Mouse (Mus musculus) intestine, embryonic 14.5 days (tissue): Measurements from ENCODE around the gene Utp11. TPM values are rescaled to one million over a fixed set of nuclear protein-coding genes. Genes with fewer than 3 reads are reported as not detected.
A peak's percentile ranks its signal among the peaks of the same experiment; 100 is the strongest.
"Not testable (repeated sequence)": the region's sequence is repeated elsewhere in the genome, so short reads cannot be mapped to it uniquely, and the experiment has no call there.

Experiments
- ATAC-seq: fragments of 200-750 bp; cut with Nextera tagmentation; replicated peaks from 2 replicates; pipeline ENCODE4 v1.8.0; 2017; ENCODE audit warnings: low read depth, moderate number of reproducible peaks, moderate TSS enrichment, moderate library complexity; ENCODE audit not compliant: low FRiP score, low TSS enrichment
- DNase-seq: peaks from one replicate; pipeline ENCODE4 v3.0.0-alpha.2; 2018; ENCODE audit warnings: low spot score
- H3K27ac ChIP-seq: fragments of 300-500 bp; sonication (generic); 2 replicates; pipeline ENCODE4 v1.5.1; 2014; ENCODE audit warnings: low read depth, mild to moderate bottlenecking, control low read depth
- H3K27me3 ChIP-seq: fragments of 300-500 bp; sonication (generic); replicated peaks from 2 replicates; pipeline ENCODE4 v1.6.1; 2014; ENCODE audit warnings: low read length, control low read depth; ENCODE audit not compliant: control insufficient read depth, insufficient read depth
- H3K36me3 ChIP-seq: fragments of 300-500 bp; sonication (generic); 2 replicates; pipeline ENCODE4 v1.6.1; 2014; ENCODE audit warnings: low read length, control low read depth; ENCODE audit not compliant: control insufficient read depth, insufficient read depth
- H3K4me1 ChIP-seq: fragments of 300-500 bp; sonication (generic); replicated peaks from 2 replicates; pipeline ENCODE4 v1.6.1; 2014; ENCODE audit warnings: low read length, control low read depth, mixed read lengths; ENCODE audit not compliant: control insufficient read depth, insufficient read depth
- H3K4me2 ChIP-seq: fragments of 300-500 bp; sonication (generic); 2 replicates; pipeline ENCODE4 v1.6.1; 2014; ENCODE audit warnings: low read length
- H3K4me3 ChIP-seq: fragments of 300-500 bp; sonication (generic); 2 replicates; pipeline ENCODE4 v1.5.1; 2014; ENCODE audit warnings: low read depth, low read length, control low read depth, mixed read lengths
- H3K9ac ChIP-seq: fragments of 300-500 bp; sonication (generic); 2 replicates; pipeline ENCODE4 v1.6.1; 2014; ENCODE audit warnings: mild to moderate bottlenecking, low read length
- H3K9me3 ChIP-seq: fragments of 300-500 bp; sonication (generic); 2 replicates; pipeline ENCODE4 v1.6.1; 2016; ENCODE audit warnings: low read length, control low read depth; ENCODE audit not compliant: control insufficient read depth
- WGBS: fragments of 180-500 bp; shearing (Covaris S2); extraction: QIAGEN DNeasy Blood & Tissue Kit; methylation state at CpG from one replicate; pipeline ENCODE4 v1.1.7; 2014; 5-methylcytosine and 5-hydroxymethylcytosine counted together
- polyA plus RNA-seq: library from polyadenylated mRNA; unstranded; fragments of >200 nt; fragmentation: Nextera tagmentation; extraction: Ambion mirVana; gene quantifications from 2 replicates; pipeline ENCODE4 v1.2.1, GENCODE M21; 2014

Gene Utp11
- polyA plus RNA-seq, 1 experiment from 2014 or later, result 57.6 TPM

- Histone ChIP-seq H3K4me1 (peaks cover 45% of the 10 kb centered on the region), H3K36me3 (peaks cover 20% of the 10 kb centered on the region), H3K27ac (peak overlapping the region; percentile 95)
- H3K9me3 ChIP-seq, H3K9ac ChIP-seq, H3K4me2 ChIP-seq, ATAC-seq, H3K27me3 ChIP-seq, DNase-seq, H3K4me3 ChIP-seq: not testable (repeated sequence)
- WGBS, result 88% methylated on average over 24 of the region's 25 CpGs
Observed at GRCm38 (mm10) chr4:124707381-124708199, 14.2 kb upstream of the Utp11 start.

DNA sequence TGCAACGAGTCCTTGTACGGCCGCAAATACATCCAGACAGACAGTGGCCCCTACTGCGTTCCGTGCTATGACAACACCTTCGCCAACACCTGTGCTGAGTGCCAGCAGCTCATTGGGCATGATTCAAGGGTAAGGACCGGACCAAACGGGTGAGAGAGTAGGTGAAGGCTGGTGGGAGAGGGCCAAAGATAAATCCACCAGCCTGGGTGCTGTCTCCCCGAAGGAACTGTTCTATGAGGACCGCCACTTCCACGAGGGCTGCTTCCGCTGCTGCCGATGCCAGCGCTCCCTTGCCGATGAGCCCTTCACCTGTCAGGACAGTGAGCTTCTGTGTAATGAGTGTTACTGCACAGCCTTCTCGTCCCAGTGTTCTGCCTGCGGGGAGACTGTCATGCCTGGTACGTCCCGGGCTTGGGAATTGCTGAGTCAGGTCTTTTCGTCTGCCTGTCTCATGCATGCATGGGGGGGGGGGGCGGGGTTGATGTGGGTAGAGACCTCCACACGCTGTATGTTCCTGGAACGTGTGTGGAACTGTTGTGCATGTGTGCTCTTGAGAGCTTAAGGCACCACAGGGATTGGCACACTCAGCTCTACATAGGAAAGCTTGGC is 12.4 kb upstream of the Utp11 start:
- no peak for DNase-seq
- Histone ChIP-seq H3K9me3 (no peaks in the 10 kb centered on the region), H3K4me1 (peaks cover 55% of the 10 kb centered on the region), H3K27me3 (no peaks in the 10 kb centered on the region), H3K27ac (peak overlapping the region; percentile 79), H3K36me3 (peaks cover 20% of the 10 kb centered on the region), H3K4me3 (no peak overlapping the region), H3K4me2 (no peak overlapping the region), H3K9ac (no peak overlapping the region)
- no peak for ATAC-seq
- 85% methylated on average over 23 of the region's 23 CpGs for WGBS

DNA sequence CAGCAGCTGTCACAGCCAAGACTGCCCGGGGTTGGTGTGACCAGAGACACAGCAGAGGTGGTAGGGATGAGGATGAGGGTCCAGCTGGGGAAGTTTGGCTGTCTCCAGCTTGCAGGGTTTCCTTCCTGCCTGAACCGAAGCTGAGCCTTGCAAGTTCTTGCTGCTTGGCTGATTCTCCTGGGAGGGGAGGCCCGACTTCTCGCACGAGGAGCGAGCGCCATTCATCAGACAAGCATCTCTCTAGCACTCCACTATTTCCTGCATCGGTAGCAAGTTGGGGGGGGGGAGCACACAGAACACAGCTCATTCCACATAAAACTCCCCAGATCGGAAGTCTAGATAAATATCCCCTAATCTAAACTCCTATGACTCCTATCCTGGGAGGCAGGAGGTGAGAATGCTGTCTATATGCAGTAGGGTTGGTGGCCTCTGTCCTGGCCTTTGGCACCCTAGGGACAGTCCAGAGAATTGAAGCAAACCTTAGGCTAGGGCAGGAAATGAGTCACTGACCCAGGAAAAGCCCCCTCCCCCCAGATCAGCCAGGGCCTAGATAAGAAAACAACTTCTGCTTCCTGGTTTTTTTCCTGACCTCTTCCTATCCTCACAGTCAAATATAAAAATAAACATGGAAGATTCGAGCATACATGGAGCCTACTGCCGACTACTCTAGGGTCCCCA is 11.5 kb upstream of the Utp11 start:
- Histone ChIP-seq H3K9me3 (no peaks in the 10 kb centered on the region), H3K27ac (peak overlapping the region; percentile 79), H3K4me1 (peaks cover 52% of the 10 kb centered on the region), H3K36me3 (peaks cover 20% of the 10 kb centered on the region), H3K9ac (peak overlapping the region; percentile 1; the same call in 1 of the 2 replicates), H3K4me3 (0 out of 2 replicates have a peak overlapping the region, but pooled peaks have one; percentile 3), H3K4me2 (peak overlapping the region; percentile 52), H3K27me3 (no peaks in the 10 kb centered on the region)
- 12% methylated on average over 11 of the region's 11 CpGs for WGBS
- DNase-seq (no peak), ATAC-seq (no peak)

DNA sequence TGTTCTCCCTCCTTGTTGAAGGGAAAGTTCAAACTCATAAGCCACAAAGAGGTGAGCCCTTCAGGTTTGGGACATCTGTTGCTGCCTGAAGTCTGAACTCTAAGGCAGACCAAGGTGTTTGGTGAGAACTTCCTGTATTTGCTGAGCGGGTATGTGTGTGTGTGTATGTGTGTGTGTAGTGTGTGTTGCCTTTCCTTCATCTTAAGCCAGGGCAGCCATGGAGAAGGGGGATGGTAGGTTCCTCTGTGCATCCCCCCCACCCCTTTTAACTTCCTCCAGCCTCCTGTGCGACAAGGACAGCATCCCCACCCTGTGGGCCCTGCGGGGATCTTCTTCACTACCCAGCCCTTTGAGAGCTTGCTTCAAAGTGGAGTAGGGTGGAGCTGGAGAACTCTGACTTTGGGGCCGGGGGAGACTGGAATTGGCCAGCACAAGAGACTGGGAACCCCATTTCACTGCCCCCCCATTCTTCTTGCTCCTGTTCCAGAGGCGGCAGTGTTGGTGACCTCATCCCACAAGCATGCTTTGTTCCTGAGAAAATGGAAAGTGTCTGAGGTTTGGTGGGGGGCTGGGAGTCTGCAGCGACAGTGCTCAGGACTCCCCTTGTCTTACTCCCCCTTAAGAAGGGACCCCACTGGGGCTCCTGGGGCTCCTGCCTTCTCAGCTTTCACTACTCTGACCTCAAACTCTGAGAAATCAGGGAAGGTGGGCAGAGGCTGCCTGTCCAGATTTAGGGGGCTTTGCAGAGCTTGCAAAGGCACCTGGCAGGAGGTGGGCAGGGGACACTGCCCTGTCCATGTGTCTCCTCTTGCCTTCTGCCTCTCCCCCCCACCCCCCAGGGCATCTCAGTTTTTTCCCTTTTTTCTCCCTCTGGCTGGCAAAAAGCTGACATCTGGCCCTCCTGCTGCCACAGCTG is 10.7 kb upstream of the Utp11 start:
- H3K27me3 ChIP-seq, result no peaks in the 10 kb centered on the region
- H3K4me2 ChIP-seq, result peak overlapping the region; percentile 52
- DNase-seq (no peak), ATAC-seq (no peak)
- peak overlapping the region; percentile 12; the same call in 1 of the 2 replicates for H3K4me3 ChIP-seq
- H3K36me3 ChIP-seq, result peaks cover 20% of the 10 kb centered on the region
- 8% methylated on average over 6 of the region's 6 CpGs for WGBS
- H3K27ac ChIP-seq, result peak overlapping the region; percentile 79
- peak overlapping the region; percentile 1; the same call in 1 of the 2 replicates for H3K9ac ChIP-seq
- H3K4me1 ChIP-seq, result peaks cover 53% of the 10 kb centered on the region
- H3K9me3 ChIP-seq, result no peaks in the 10 kb centered on the region

DNA sequence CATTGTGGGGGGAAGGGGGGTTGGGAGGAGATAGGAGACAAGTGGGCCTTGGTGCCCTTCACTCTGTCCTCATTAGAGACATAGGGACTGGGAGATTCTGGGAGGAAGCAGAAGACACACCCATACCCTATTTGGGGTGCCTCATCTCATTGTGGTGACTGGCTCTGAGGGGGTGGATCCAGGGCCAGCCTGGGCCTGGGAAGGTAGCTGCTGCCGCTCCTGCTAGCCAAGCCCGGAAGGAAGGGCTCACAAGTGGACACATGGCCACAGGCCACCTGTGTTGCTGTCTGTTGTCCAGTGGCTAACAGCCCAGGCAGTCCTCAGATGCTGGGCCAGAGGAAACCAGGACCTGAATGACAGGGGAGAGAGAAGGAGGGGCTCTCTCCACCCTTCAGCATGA is 10.0 kb upstream of the Utp11 start:
- Histone ChIP-seq H3K27ac (peak overlapping the region; percentile 79), H3K9ac (no peak overlapping the region), H3K4me3 (peak overlapping the region; percentile 12; the same call in 1 of the 2 replicates)

DNA sequence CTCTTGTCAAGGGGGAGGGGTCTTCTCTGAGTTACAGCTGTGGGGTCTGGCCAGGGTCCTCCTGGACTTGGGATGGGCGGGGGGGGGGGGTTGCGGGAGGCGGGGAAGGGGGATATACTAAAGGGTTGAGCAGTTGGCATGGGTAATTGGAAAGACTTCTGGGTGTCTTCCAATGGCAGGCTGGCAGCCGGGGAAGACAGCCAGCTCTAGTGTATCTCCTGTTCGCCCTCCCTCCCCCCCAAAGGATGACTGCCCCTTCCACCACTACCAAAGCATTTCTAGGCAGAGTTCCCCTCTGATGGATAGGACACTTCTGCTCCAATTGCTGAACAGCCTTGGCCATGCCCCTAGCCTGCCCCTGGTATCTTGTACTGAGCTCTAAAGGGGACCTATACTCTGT is 8.5 kb upstream of the Utp11 start:
- ATAC-seq, result no peak
- peak overlapping the region; percentile 62 for H3K4me3 ChIP-seq

More for the DNA sequence above, 10.0 kb upstream of the Utp11 start:
- peak overlapping the region; percentile 52 for H3K4me2 ChIP-seq
- WGBS, result 20% methylated on average over 2 of the region's 2 CpGs
- no peaks in the 10 kb centered on the region for H3K27me3 ChIP-seq
- peaks cover 51% of the 10 kb centered on the region for H3K4me1 ChIP-seq
- H3K36me3 ChIP-seq, result peaks cover 20% of the 10 kb centered on the region
- DNase-seq, result no peak
- H3K9me3 ChIP-seq, result no peaks in the 10 kb centered on the region
- no peak for ATAC-seq

GRCm38 (mm10) chr4:124701052-124701845 is 7.8 kb upstream of the Utp11 start:
- H3K27ac ChIP-seq, result peak overlapping the region; percentile 76
- H3K27me3 ChIP-seq, result no peaks in the 10 kb centered on the region
- no peaks in the 10 kb centered on the region for H3K9me3 ChIP-seq
- H3K4me2 ChIP-seq, result peak overlapping the region; percentile 52
- WGBS, result 3% methylated on average over 22 of the region's 22 CpGs
- peaks cover 50% of the 10 kb centered on the region for H3K4me1 ChIP-seq
- ATAC-seq (no peak), DNase-seq (peak; percentile 75)
- peak overlapping the region; percentile 62 for H3K4me3 ChIP-seq
- H3K36me3 ChIP-seq, result peaks cover 8% of the 10 kb centered on the region
- H3K9ac ChIP-seq, result peak overlapping the region; percentile 81

More for the DNA sequence above, 8.5 kb upstream of the Utp11 start:
- Histone ChIP-seq H3K9ac (0 out of 2 replicates have a peak overlapping the region, but pooled peaks have one; percentile 10), H3K36me3 (peaks cover 14% of the 10 kb centered on the region), H3K4me1 (peaks cover 50% of the 10 kb centered on the region), H3K27me3 (no peaks in the 10 kb centered on the region), H3K27ac (peak overlapping the region; percentile 76; the same call in 1 of the 2 replicates), H3K9me3 (no peaks in the 10 kb centered on the region), H3K4me2 (peak overlapping the region; percentile 52)
- DNase-seq, result no peak
- WGBS, result 54% methylated on average over 5 of the region's 5 CpGs
